Mouse (Mus musculus): ENCODE results near the gene Ank.

Gene Ank

DNA sequence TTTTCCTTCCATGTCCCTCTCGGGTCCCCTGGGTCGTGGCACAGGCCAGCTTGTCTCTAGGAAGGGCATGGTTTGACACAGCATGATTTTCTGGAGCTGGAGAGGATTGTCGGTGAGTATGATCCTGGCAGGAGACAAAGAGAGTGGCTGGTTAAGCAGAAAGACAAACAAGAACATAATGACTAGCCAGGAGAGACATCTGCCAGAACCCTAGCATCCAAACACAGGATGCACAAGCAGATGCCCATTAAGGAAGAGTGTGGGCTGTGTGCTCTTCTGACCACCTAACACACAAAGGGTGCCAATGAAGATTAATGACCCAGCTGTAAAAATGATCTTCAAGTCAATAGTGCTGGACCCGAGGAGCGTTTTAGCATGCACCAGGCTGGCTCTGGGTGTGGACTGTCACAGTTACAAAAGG lies 29.5 kb downstream of the Ank start:
- DNase-seq (ENCODE audit: extremely low read depth, low read depth, low spot score), result no peak

DNA sequence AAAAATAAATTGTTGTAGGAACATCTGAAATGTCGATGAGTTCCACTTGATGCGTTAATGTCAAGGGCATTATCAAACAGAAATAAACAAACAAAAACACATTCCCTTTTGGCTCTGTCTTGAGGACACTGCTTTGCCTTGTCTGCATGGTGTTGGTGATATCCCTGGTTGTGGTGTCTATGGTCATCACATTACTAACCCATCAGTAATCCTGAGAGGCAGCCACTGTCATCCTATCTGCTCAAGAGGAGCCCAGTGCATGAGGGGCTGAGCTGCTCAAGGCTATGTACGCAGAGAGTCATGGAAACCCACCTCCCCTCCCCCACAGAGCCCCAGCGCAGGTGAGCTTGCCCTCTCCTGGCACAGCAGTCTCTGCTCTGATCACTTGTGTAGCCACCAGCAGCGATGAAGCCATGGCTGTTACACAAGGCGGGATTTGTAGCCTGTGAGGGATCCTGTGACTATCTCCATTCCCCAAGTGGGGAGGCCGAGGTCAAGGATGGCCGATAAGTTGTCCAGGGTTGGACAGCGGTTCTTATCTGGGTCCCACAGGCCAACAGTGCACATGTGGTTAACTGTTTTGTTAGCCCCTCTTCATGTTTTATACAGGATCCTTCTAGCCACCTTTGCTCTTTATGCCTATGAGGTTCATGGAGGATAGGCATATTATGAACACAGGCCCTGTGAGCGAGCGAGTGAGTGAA lies 30.3 kb downstream of the Ank start:
- no peak for DNase-seq (ENCODE audit: extremely low read depth, low read depth, low spot score)

GRCm38 (mm10) chr15:27497300-27497997 lies 31.0 kb downstream of the Ank start:
- DNase-seq (ENCODE audit: extremely low read depth, low read depth, low spot score), result no peak

DNA sequence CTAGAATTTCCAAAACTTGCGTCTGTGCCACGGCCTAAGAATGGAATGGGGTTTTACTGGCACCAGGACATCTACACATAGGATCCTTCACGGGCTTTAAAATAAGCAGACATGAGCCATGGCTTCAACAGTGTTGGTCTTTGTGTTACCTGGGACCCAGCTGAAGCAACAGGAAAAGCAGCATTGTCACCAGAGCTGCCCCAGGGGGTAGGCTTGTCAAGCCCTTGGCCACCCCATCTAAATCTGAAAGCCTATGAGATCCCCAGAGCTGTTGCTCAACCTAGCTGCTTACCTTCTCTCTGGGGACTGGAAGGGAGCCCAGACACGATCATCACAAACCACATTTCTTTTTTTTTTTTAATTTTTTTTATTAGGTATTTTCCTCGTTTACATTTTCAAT lies 31.6 kb downstream of the Ank start:
- DNase-seq (ENCODE audit: extremely low read depth, low read depth, low spot score), result peak; percentile 77

- no peak for DNase-seq (ENCODE audit: extremely low read depth, low read depth, low spot score)
Observed at GRCm38 (mm10) chr15:27500390-27500789, 33.9 kb downstream of the Ank start.

DNA sequence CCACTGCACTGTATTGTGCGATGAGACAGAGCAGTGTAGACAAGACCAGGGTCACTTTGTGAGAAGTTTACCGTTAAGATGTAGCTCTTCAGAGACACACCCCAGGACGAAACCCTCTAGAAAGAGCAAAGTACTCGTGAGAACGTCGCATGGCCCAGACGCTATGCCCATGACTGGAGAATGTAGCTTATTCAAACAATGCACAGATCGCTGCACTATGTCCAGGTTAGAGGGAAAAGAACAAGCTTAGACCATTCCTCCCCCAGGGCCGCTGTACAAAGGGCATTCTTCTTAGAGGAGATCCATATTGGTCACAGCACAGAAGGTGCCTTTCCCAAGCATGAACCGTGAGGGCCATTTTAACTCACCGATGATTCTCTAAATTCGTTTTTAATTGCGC lies 35.9 kb downstream of the Ank start:
- no peak for DNase-seq (ENCODE audit: extremely low read depth, low read depth, low spot score)

DNA sequence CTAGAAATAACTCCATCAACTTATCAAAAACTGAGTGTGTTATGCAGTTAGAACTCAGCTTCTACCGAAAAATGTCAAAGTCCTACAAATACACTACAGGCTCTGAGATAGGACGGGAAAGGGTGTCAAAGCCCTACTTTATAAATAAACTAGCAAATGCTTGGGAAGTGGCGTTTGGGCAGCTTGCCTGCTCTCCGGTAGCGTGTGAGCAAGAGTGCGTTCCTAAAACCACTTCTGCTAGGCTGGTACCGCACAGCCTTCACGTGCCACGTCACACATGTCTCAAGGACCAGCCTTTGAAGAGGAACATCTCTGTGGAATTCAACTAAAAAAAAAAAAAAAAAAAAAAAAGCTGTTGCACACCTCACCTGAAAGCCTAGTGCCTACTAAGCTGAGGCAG lies 36.7 kb downstream of the Ank start:
- no peak for DNase-seq (ENCODE audit: extremely low read depth, low read depth, low spot score)

DNA sequence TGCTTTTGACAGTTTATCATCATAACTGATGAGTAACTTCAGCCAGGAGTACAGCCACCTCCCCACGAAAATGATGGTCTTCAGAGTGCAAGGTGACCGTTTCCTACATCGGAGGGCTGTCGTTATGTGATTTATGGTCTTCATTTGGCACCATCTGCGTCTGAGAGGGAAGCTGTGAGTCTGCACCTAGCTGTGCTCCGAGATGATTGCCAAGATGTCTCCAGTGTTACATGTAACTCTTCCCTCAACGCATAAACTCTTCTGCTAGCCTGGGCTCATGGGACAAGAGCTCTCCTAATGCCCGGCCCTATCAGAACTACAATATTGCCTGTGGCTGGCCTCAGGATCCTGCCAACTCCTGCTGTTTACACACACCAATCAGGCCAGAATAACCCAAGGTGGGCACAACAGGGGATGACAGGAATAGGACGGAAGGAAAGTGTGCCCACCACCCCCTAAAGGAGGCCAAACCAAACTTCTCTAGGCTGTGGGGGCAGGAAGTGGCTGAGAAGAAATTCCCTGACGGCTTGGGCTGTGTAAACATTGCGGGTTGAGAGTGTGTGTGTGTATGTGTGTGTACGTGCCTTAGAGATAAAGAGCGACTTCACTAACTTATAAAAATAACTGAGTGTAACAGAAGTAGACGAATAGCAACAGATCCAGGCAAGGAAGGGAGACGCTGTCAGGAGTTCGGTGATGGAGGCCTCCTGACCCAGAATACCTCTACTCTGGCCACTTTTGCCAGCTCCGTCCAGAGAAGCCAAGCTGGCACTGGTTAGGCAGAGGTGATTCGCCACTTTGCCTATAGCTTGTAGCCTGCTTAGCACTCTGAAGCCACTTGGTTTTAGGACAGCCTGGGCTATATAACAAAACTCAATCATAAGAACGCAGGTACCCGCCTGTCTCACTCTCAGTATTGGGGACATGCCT lies 37.6 kb downstream of the Ank start:
- no peak for DNase-seq (ENCODE audit: extremely low read depth, low read depth, low spot score)

DNA sequence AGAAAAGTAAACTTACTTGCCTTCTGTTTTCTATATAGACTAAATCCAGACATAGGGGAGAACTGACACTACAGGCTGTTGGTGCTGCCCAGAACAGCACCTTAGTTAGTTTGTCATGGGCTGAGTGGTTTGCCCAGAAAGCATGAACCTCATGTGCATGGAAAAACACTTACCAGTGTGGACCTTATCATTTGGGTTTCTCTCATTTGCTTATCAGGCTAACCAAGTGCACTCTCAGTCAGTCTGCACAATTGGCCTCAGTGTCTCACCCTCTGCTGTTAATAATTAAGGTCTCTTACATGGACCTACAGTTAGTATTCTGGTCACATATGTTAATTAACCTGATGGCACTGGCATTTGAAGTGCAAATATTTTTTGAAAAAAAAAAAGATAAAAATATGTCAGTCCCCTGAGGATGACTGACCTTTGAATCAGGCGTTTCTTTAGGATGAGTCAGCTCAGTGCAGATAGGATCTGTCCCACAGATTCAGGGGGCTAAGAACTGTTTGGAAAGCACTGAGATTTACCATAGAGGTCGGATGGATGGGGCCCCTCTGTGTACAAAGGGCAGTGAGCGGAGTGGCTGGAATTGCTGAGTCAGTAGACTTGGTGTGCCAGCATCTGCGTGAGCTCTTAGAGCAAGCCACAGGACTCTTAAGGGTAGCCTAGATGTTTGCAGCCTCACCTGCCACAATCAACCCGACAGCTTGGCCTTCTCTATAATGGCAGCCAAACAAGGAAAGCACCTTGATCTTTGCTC lies 39.8 kb downstream of the Ank start:
- DNase-seq (ENCODE audit: extremely low read depth, low read depth, low spot score), result no peak

DNA sequence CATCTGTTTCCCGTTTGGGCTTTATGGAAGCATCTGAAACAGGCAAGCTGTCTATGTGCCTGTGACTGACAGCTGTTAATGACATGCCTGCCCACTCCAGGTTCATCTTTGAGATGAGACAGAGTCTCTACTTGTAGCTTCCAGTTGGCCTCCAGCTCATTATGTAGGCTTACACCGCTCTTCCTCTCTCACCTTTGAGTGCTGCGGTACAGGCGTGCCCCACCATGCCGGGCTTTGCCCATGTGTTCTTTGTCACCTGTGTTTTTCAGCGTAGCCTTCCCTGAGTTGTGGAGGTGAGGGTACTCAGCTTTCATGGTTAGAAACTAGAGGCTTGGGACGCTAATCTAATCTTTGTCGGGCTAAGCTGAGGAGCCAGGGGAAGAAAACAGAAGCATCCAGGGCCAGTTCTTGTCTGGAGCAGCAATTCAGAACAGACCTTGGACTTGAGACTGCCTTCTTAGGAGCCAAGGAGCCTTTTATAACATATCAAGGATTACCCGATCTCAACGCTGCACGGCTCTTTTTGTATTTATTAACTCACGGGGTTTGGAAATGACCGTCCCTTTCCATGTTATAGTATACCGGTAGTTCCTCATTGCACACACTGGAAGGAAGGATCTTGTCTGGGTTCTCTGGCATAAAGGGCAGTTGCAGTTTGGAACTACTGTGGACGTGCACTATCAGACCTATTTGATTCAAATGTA lies 40.6 kb downstream of the Ank start:
- no peak for DNase-seq (ENCODE audit: extremely low read depth, low read depth, low spot score)

GRCm38 (mm10) chr15:27508169-27508568 lies 41.7 kb downstream of the Ank start:
- DNase-seq (ENCODE audit: extremely low read depth, low read depth, low spot score), result no peak

DNA sequence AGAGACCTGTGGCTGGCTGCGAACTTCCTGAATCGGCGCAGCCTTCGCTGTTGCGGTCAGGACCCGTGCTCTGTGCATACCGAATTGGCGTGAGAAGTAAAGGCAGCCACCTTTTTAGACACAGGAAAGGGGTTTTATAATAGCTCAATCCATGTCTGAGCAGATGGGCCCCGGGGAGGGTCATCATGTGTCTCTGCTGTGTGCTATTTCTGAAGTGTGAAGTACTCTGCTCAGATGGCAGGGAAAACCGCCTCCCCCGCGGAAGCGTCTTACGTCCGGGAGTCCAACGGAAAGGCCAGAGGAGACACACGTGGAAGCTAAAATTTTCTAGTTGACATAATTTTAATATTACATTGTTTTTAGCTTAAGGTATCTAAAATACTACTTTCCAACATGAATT lies 42.5 kb downstream of the Ank start:
- no peak for DNase-seq (ENCODE audit: extremely low read depth, low read depth, low spot score)

- no peak for DNase-seq (ENCODE audit: extremely low read depth, low read depth, low spot score)
Observed at GRCm38 (mm10) chr15:27516927-27517326, 50.5 kb downstream of the Ank start.

- DNase-seq (ENCODE audit: extremely low read depth, low read depth, low spot score), result no peak
Observed at GRCm38 (mm10) chr15:27518026-27518425, 51.5 kb downstream of the Ank start.

- no peak for DNase-seq (ENCODE audit: extremely low read depth, low read depth, low spot score)
Observed at GRCm38 (mm10) chr15:27519857-27520256, 53.4 kb downstream of the Ank start.

DNA sequence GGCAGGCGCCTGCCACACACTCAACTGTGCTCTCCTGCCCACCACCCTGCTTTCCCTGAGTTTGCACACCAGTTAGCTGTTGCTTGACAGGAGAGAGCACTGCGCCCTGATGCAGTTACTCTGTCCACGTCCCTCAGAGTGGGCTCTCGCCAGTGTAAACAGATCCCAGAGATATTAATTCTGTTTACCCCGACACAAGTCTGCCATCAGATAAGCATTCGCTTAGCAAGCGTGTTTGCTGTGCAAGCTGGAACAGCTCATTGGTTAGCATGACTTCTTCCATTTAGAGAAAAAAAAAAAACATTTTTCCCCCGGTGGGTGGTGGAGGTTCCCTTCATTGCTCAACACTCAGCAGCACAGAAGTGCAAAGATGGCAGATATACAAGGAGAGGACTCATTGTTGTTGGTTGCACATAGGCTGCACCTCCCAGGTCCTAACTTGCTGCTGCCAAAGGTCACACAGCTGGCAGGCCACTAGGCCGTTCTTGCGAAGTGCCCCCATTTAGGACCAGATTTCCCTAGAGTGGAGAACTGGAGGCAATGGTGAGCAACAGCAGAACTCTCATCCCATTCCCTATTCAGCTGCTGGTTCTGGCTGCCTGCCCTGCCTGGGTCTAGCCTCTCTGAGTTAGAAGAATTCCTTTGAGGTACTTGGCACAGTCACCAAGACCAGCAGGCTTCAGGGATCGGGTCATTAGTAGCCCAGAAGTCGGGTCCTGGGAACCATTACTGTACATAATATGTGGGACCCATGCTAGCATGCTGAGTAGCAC lies 58.9 kb downstream of the Ank start:
- no peak for DNase-seq (ENCODE audit: extremely low read depth, low read depth, low spot score)

- no peak for DNase-seq (ENCODE audit: extremely low read depth, low read depth, low spot score)
Observed at GRCm38 (mm10) chr15:27528896-27529295, 62.4 kb downstream of the Ank start.

- DNase-seq (ENCODE audit: extremely low read depth, low read depth, low spot score), result no peak
Observed at GRCm38 (mm10) chr15:27530023-27530422, 63.5 kb downstream of the Ank start.

DNA sequence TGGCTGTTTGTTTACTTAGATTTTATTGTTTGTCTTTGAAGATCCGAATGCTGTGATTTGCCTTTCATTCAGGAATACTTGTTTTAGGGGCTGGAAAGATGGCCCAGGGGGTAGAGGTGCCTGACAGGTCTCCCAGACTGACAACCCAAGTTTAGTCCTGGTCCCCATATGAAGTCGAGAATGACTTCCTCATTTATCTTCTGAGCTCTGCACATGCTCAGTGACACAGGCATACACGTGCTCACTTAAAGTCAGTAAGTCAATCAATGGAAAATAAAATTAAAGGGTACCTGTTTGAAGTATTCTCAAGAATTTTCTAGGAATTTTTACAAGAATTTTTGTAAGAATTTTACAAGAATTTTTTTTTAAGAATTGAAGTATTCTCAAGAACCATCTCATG lies 66.6 kb downstream of the Ank start:
- no peak for DNase-seq (ENCODE audit: extremely low read depth, low read depth, low spot score)

- no peak for DNase-seq (ENCODE audit: extremely low read depth, low read depth, low spot score)
Observed at GRCm38 (mm10) chr15:27535681-27536080, 69.2 kb downstream of the Ank start.

Measured in fat pad, adult 2 months (tissue).